Mouse (Mus musculus): ENCODE measurements at regions not wholly inside any gene's neighbourhood (a gene's known extent, or its start where the extent isn't known, plus 50 kb on each side); places are given as distances from the start of the nearest gene placed in this dataset. TPM values are rescaled to one million over a fixed set of nuclear protein-coding genes. Genes with fewer than 3 reads are reported as not detected.

DNA sequence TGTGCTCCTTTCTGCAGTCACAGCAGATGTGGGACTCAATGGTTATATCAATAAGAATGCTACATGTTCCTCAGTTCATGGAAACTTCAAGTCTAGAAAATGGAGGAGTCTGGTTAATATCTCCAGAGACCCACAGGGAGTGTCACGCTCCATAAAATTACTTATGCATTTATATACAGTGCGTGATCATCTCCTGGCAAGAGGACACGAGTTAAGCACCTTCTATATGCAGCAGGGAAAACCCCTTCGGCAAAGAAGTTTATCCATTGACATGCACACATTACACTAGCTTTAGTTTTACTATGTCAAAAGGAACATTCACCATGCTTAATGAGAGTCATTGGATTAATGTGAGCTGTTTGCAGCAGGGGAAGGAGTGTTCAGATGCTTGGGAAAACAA, 538.6 kb downstream of the Ppargc1a start:
- 66% methylated on average over 4 of the region's 4 CpGs for WGBS
- no peak overlapping the region for H3K27ac ChIP-seq (ENCODE audit: low read depth, low read length)
- H3K4me2 ChIP-seq (replicated peaks; ENCODE audit: low read depth, low read length) = no peak overlapping the region
- no peak overlapping the region for H3K4me3 ChIP-seq (ENCODE audit: low read length)
- H3K9me3 ChIP-seq (ENCODE audit: control insufficient read depth, low read length) = no peaks in the 10 kb centered on the region
- H3K36me3 ChIP-seq (ENCODE audit: control insufficient read depth, insufficient read depth, low read length) = no peaks in the 10 kb centered on the region
- no peaks in the 10 kb centered on the region for H3K4me1 ChIP-seq (ENCODE audit: control insufficient read depth, insufficient read depth, low read length)
- H3K9ac ChIP-seq (ENCODE audit: low read depth, low read length) = no peak overlapping the region
- H3K27me3 ChIP-seq (ENCODE audit: control insufficient read depth, insufficient read depth, low read length) = no peaks in the 10 kb centered on the region
- no peak for ATAC-seq (ENCODE audit: low FRiP score, low TSS enrichment)

DNA sequence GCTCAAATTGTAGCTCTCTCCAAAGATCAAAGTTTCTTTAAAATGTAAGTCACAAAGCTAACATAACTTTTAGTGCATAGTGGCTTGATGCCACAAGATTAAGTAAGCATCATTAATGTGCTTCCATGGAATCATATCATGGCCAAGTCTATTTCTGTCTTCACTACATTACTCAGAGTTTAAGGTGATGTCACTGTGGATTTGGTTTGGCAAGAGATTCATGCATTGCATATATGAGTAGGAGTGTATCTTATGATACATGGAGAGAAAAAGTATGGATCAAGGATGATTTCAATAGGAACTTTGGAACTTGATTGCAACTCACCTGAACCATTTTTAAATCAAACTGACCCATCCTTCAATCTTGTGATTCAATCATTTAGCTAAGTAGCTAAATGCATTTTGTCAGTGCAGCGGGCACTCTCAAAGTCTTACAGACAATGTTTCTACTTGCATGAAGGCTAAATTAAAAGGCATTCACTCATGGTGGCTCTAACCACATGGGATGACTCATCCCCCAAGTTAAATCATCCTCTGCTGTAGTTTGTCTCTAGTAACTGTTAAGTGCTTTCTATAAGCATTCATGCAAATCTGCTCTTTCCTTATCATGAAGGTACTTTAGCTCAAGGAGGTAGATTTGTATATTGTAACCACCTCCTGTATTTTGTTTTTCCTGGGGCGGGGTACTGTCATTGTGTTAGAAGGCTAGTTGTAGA, 576.5 kb downstream of the Ppargc1a start:
- Histone ChIP-seq H3K4me2 (replicated peaks; ENCODE audit: low read depth, low read length) (no peak overlapping the region), H3K36me3 (ENCODE audit: control insufficient read depth, insufficient read depth, low read length) (no peaks in the 10 kb centered on the region), H3K9me3 (ENCODE audit: control insufficient read depth, low read length) (0 out of 2 replicates have a peak, but pooled peaks cover under 1% of the 10 kb centered on the region), H3K9ac (ENCODE audit: low read depth, low read length) (no peak overlapping the region), H3K27ac (ENCODE audit: low read depth, low read length) (no peak overlapping the region), H3K4me3 (ENCODE audit: low read length) (no peak overlapping the region), H3K27me3 (ENCODE audit: control insufficient read depth, insufficient read depth, low read length) (no peaks in the 10 kb centered on the region), H3K4me1 (ENCODE audit: control insufficient read depth, insufficient read depth, low read length) (no peaks in the 10 kb centered on the region)
- ATAC-seq (ENCODE audit: low FRiP score, low TSS enrichment) = no peak
- WGBS = 90% methylated on average over 2 of the region's 2 CpGs

Small RNA genes lying in the stretch of these regions (microRNA-seq; reads per million reads assigned to microRNA genes)
- not detected for gene Gm44377

Measured in kidney, embryonic 14.5 days (tissue).